ENCODE assay signal across 11 mouse cellular contexts in genomic region chr8:70174079-70174478, GRCm38 (mm10). TPM values are rescaled to one million over a fixed set of nuclear protein-coding genes. Genes with fewer than 3 reads are reported as not detected.
A peak's percentile ranks its signal among the peaks of the same experiment; 100 is the strongest.
DNase-seq lines count a peak whose midpoint lies in the region; ATAC-seq lines count a peak whose summit lies in the region.
"Had no signal": no experiment of that assay in that cellular context is flagged by ENCODE, and none has a peak within 500 bp of the region (broad histone marks: within the 10 kb centered on the region; RNA-seq: fewer than 3 reads in every experiment).

No protein-coding gene starts in this region.

- H3K9me3 ChIP-seq in heart, embryonic 10.5 days: no peaks in the 10 kb centered on the region
- no peaks in the 10 kb centered on the region for H3K9me3 ChIP-seq in neural tube, embryonic 13.5 days
- no peaks in the 10 kb centered on the region for H3K9me3 ChIP-seq in heart, embryonic 16.5 days (replicated peaks; ENCODE audit: control insufficient read depth, low read length)
- H3K9me3 ChIP-seq: limb, embryonic 15.5 days had no signal

- peak overlapping the region; percentile 42 for H3K4me3 ChIP-seq in heart, embryonic 10.5 days
- no peak overlapping the region for H3K4me3 ChIP-seq in neural tube, embryonic 13.5 days
- H3K4me3 ChIP-seq in heart, embryonic 16.5 days (ENCODE audit: low read length): peak overlapping the region; percentile 28
- H3K4me3 ChIP-seq: limb, embryonic 15.5 days had no signal

- H3K27me3 ChIP-seq in heart, embryonic 10.5 days (ENCODE audit: insufficient read depth, poor library complexity, severe bottlenecking): no peaks in the 10 kb centered on the region
- no peaks in the 10 kb centered on the region for H3K27me3 ChIP-seq in neural tube, embryonic 13.5 days
- H3K27me3 ChIP-seq in heart, embryonic 16.5 days (ENCODE audit: control insufficient read depth, insufficient read depth, low read length): no peaks in the 10 kb centered on the region
- H3K27me3 ChIP-seq: limb, embryonic 15.5 days had no signal

- H3K36me3 ChIP-seq in heart, embryonic 10.5 days: peaks cover 29% of the 10 kb centered on the region
- peaks cover 19% of the 10 kb centered on the region for H3K36me3 ChIP-seq in neural tube, embryonic 13.5 days
- peaks cover 5% of the 10 kb centered on the region; the same call in 1 of the 2 replicates for H3K36me3 ChIP-seq in heart, embryonic 16.5 days (ENCODE audit: control insufficient read depth, insufficient read depth)

- peak overlapping the region; percentile 56; the same call in 1 of the 2 replicates for H3K27ac ChIP-seq in heart, embryonic 10.5 days
- H3K27ac ChIP-seq in neural tube, embryonic 13.5 days (replicated peaks): no peak overlapping the region
- H3K27ac ChIP-seq in heart, embryonic 16.5 days (ENCODE audit: low read length): peak overlapping the region; percentile 41
- H3K27ac ChIP-seq: limb, embryonic 15.5 days had no signal

- DNase-seq in heart, embryonic 10.5 days (ENCODE audit: low spot score): no peak
- no peak for DNase-seq in heart, adult 8-10 months (ENCODE audit: low spot score)
- no peak for DNase-seq in neural tube, embryonic 10.5 days (ENCODE audit: extremely low spot score, low spot score)
- DNase-seq in thymus, postnatal 36 days: no peak
- no peak for DNase-seq in cerebellum, postnatal 25 days
- DNase-seq: adrenal gland, postnatal 10 days; kidney, postnatal 14 days; layer of hippocampus, postnatal 36 days had no signal

- no peak for ATAC-seq in neural tube, embryonic 13.5 days (ENCODE audit: low read depth)
- peak; percentile 69 for ATAC-seq in heart, embryonic 16.5 days (replicated peaks; ENCODE audit: extremely low read depth, insufficient read depth, low FRiP score)

- peak overlapping the region; percentile 43; the same call in 1 of the 2 replicates for H3K9ac ChIP-seq in neural tube, embryonic 13.5 days
- H3K9ac ChIP-seq in heart, embryonic 16.5 days (ENCODE audit: low read length): peak overlapping the region; percentile 57
- H3K9ac ChIP-seq: limb, embryonic 15.5 days had no signal

- H3K4me1 ChIP-seq in heart, embryonic 10.5 days: peaks cover 24% of the 10 kb centered on the region
- H3K4me1 ChIP-seq in neural tube, embryonic 13.5 days (replicated peaks): peaks cover 24% of the 10 kb centered on the region
- peaks cover 19% of the 10 kb centered on the region for H3K4me1 ChIP-seq in heart, embryonic 16.5 days (ENCODE audit: control insufficient read depth, insufficient read depth, low read length)

- no peak overlapping the region for H3K4me2 ChIP-seq in neural tube, embryonic 13.5 days
- peak overlapping the region; percentile 56 for H3K4me2 ChIP-seq in heart, embryonic 16.5 days (ENCODE audit: low read depth, low read length)
- H3K4me2 ChIP-seq: limb, embryonic 15.5 days had no signal

- WGBS in heart, embryonic 10.5 days: 55% methylated on average over 7 of the region's 7 CpGs
- 89% methylated on average over 7 of the region's 7 CpGs for WGBS in neural tube, embryonic 13.5 days
- 51% methylated on average over 7 of the region's 7 CpGs for WGBS in heart, embryonic 16.5 days

RNA-seq across cellular contexts. Expression of gene Tmem161a, which starts 1.9 kb away (rescaled TPM):
- polyA plus RNA-seq in heart, embryonic 10.5 days (2016; fragmentation: Nextera tagmentation; extraction: Ambion mirVana): 93.9 and 123 TPM in 2 replicates
- 100 to 1,000 TPM in 3 of 4 experiments, 10 to 100 TPM in 1; 93.6 to 114 (median 106) TPM for total RNA-seq in heart, adult 8-10 months (2022)
- 46.6 and 47.4 TPM in 2 replicates for polyA plus RNA-seq in neural tube, embryonic 13.5 days (2015; fragmentation: Nextera tagmentation; extraction: Ambion mirVana)
- polyA plus RNA-seq in heart, embryonic 16.5 days (2015; fragmentation: Nextera tagmentation; extraction: Ambion mirVana): 88.9 and 103 TPM in 2 replicates

RNA-seq across cellular contexts. Expression of gene Mef2b, which starts 34.6 kb away (rescaled TPM):
- polyA plus RNA-seq in heart, embryonic 10.5 days (2016; fragmentation: Nextera tagmentation; extraction: Ambion mirVana): 0.23 and 0.53 TPM in 2 replicates
- under 1 TPM in 3 of 4 experiments, not detected in 1; 0.25 to 0.78 (median 0.29) TPM for total RNA-seq in heart, adult 8-10 months (2022)
- polyA plus RNA-seq in neural tube, embryonic 13.5 days (2015; fragmentation: Nextera tagmentation; extraction: Ambion mirVana): 0.52 and 0.53 TPM in 2 replicates
- 0.51 and 1.1 TPM in 2 replicates for polyA plus RNA-seq in heart, embryonic 16.5 days (2015; fragmentation: Nextera tagmentation; extraction: Ambion mirVana)

RNA-seq across cellular contexts. Expression of gene Borcs8, which starts 34.8 kb away (rescaled TPM):
- 39.6 and 43.9 TPM in 2 replicates for polyA plus RNA-seq in heart, embryonic 10.5 days (2016; fragmentation: Nextera tagmentation; extraction: Ambion mirVana)
- total RNA-seq in heart, adult 8-10 months (2022): 10 to 100 TPM; 17.9 to 23.3 (median 23.2) TPM
- polyA plus RNA-seq in neural tube, embryonic 13.5 days (2015; fragmentation: Nextera tagmentation; extraction: Ambion mirVana): 54.5 and 56.0 TPM in 2 replicates
- 38.0 and 40.1 TPM in 2 replicates for polyA plus RNA-seq in heart, embryonic 16.5 days (2015; fragmentation: Nextera tagmentation; extraction: Ambion mirVana)

RNA-seq across cellular contexts. Expression of gene Rfxank, which starts 35.1 kb away (rescaled TPM):
- polyA plus RNA-seq in heart, embryonic 10.5 days (2016; fragmentation: Nextera tagmentation; extraction: Ambion mirVana): 16.5 and 18.3 TPM in 2 replicates
- 10 to 100 TPM; 16.7 to 22.7 (median 18.8) TPM for total RNA-seq in heart, adult 8-10 months (2022)
- 11.9 and 12.6 TPM in 2 replicates for polyA plus RNA-seq in neural tube, embryonic 13.5 days (2015; fragmentation: Nextera tagmentation; extraction: Ambion mirVana)
- 18.9 and 21.0 TPM in 2 replicates for polyA plus RNA-seq in heart, embryonic 16.5 days (2015; fragmentation: Nextera tagmentation; extraction: Ambion mirVana)

RNA-seq across cellular contexts. Expression of gene Slc25a42, which starts 38.0 kb away (rescaled TPM):
- polyA plus RNA-seq in heart, embryonic 10.5 days (2016; fragmentation: Nextera tagmentation; extraction: Ambion mirVana): 5.8 and 9.5 TPM in 2 replicates
- total RNA-seq in heart, adult 8-10 months (2022): 10 to 100 TPM; 43.7 to 67.9 (median 57.0) TPM
- polyA plus RNA-seq in neural tube, embryonic 13.5 days (2015; fragmentation: Nextera tagmentation; extraction: Ambion mirVana): 5.5 and 6.4 TPM in 2 replicates
- polyA plus RNA-seq in heart, embryonic 16.5 days (2015; fragmentation: Nextera tagmentation; extraction: Ambion mirVana): 11.7 and 13.7 TPM in 2 replicates
